Mouse (Mus musculus) T-helper 17 cell (primary cell): ENCODE data around the gene Schip1.

Experiments
- in situ Hi-C, 2 experiments: fragments of 300-600 bp; cut with MboI, MseI; formaldehyde crosslinking; loops; 1 replicate in 1 of 2; 2 replicates in 1 of 2; pipeline ENCODE4 v1.15.1; 2025; ENCODE audit warnings: high pct_unique_total_duplicates in 2 of 2

Schip1 gene

GRCm38 (mm10) chr3:68610011-68610410, 545.4 kb downstream of the Schip1 start:
- in situ Hi-C loops: loop anchor here in 1 of 2 experiments (25.0 kb wide), 1 partner anchor 1623 kb away; the partner anchor contains the start of genes Rsrc1 and Shox2

- in situ Hi-C loops: loop anchor here in 1 of 2 experiments (25.0 kb wide), 1 partner anchor 1623 kb away; the partner anchor contains the start of genes Rsrc1 and Shox2
Observed at GRCm38 (mm10) chr3:68610598-68611261, 546.1 kb downstream of the Schip1 start.

GRCm38 (mm10) chr3:68615042-68615810, 550.6 kb downstream of the Schip1 start:
- in situ Hi-C loops: loop anchor here (5.0 to 25.0 kb wide), 2 partner anchors 97 to 1628 kb away; partner anchors contain the start of genes Rsrc1 (in 1 of the 2) and Shox2 (in 1 of the 2)

DNA sequence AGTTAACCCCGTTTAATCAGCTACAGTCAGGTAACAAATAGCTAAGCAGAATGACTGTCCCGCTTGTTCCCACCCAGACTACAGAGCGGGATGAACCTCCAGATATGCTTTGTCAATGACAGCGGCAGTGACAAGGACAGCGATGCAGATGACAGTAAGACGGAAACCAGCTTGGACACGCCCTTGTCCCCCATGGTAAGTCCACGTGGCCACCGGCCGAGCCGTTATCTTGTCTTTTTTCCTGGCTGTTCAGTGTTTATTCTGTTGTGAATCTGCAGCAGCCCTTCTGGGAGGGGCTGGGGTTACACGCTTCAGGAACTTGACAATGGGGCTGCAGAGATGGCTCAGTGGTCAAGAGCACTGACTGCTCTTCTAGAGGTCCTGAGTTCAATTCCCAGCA, 551.8 kb downstream of the Schip1 start:
- in situ Hi-C loops: loop anchor here (5.0 to 25.0 kb wide), 2 partner anchors 96 to 1629 kb away; partner anchors contain the start of genes Rsrc1 (in 1 of the 2) and Shox2 (in 1 of the 2)

- in situ Hi-C loops: loop anchor here (5.0 to 25.0 kb wide), 2 partner anchors 95 to 1630 kb away; partner anchors contain the start of genes Rsrc1 (in 1 of the 2) and Shox2 (in 1 of the 2)
Observed at GRCm38 (mm10) chr3:68617708-68618107, 553.1 kb downstream of the Schip1 start.

DNA sequence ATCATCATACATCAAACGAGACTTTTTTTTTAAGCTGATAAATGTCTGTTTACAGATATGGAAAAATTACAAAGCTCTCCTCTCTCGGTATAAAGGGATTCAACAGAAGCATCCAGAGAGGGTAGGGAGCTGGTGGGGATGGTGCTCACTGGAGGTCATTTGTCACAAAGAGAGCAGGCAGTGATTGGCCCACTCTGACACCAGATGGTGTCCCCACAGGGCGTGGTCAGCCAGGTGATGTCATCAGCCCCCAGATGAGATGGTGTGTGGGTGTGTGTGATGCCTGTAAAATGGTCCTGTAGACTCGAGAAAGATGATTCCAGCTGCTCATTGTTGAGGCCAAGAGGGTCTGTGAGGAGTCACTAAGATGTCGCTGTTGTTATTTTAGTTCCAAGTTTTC, 554.5 kb downstream of the Schip1 start:
- in situ Hi-C loops: loop anchor here (5.0 to 25.0 kb wide), 2 partner anchors 93 to 1632 kb away; partner anchors contain the start of genes Rsrc1 (in 1 of the 2) and Shox2 (in 1 of the 2)

DNA sequence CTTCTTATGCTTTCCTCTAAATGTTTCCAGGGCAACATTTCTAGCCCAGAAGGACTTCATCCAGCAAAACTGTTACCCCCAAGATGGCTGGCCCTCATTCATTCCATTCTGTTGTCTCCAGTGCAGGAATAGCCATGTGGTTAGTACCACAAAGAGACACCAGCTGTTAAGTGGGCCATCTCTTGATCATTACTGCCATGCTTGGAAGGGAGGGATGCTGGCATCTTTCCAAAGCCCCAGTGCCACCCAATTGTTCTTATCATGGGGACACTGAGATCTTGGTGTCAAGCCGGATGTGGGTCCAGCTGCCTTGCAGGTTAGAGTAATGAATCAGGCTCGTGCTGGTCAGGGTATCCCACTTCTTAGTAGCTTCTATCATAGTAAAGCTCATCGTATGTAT, 557.4 kb downstream of the Schip1 start:
- in situ Hi-C loops: loop anchor here in 1 of 2 experiments (25.0 kb wide), 1 partner anchor 1635 kb away; the partner anchor contains the start of genes Rsrc1 and Shox2

DNA sequence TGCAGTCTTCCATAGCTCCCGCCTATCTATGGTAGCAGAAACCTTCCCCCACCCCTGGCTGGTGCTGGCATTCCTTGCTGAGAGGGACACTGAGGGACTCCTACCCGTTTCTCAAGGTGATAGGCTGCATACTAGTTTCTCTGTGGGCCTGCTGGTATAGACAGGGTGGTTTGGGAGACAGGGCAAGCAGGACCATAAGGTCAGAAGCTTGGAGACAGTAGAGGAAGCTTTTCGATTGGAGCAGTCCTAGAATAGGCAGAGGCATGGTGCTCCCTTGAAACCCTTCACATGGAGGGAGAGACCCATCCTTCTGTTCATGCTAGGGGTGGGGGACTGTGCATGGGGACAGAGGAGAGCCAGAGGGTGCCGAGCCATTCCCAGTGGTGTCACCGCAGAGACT, 558.4 kb downstream of the Schip1 start:
- in situ Hi-C loops: loop anchor here in 1 of 2 experiments (25.0 kb wide), 1 partner anchor 1636 kb away; the partner anchor contains the start of genes Rsrc1 and Shox2

DNA sequence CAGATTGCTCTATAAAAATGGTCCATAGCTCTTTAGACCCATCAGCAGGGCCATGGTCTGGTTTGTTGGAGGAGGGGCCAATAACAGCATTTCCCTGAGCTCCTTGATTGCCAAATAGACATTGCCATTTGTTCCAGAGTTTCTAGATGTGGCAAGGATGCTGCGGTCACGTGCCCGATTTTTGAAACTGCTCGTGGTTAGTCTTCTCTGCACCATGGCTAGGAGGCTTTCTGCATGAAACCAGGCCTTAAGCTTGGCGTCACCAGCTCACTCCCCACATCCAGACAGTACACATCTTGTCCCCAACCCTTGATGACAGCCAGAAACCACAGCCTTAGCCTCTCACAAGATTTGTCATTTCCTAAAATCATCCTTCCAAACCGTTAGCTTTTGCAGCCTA, 559.9 kb downstream of the Schip1 start:
- in situ Hi-C loops: loop anchor here in 1 of 2 experiments (25.0 kb wide), 1 partner anchor 1637 kb away; the partner anchor contains the start of genes Rsrc1 and Shox2

GRCm38 (mm10) chr3:68630261-68630660, 565.7 kb downstream of the Schip1 start:
- in situ Hi-C loops: no loop called here

DNA sequence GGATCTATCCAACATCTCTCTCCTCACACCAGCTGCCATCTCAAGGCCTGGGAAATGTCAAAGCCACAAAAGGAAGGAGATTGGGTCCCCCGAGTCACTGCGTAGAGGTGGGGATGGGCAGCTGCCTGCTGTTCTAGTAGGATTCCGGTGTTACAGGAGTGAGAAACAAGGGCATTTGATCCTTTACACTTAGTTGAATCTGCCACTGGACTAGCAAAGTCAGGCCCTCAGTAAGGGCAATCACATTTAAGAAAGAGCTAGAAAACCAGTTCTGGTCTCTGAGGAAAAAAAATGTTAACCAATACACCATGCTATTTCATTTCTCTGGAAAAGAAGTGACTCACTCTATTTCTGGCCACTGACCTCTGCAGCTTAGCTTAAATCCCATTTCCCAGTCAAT, 566.2 kb downstream of the Schip1 start:
- in situ Hi-C loops: no loop called here

DNA sequence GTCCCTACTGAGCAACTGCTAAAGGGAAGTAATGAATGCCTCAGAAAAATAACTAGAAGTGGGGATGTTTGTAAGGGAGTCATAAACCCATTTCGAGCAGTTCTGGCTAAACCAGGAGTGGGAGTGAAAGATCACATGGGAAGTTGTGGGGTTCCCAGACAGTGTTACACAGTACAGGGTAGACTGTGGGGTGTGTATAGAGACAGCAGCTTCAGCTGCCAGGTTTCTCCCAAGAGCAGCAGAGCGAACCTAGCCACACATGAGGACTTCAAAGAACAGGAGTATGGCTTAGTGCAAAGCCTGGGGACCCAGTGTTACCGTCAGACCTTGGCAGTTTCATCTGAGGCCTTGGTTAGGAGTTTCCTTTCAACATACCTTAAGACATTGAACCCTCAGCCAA, 568.1 kb downstream of the Schip1 start:
- in situ Hi-C loops: no loop called here

DNA sequence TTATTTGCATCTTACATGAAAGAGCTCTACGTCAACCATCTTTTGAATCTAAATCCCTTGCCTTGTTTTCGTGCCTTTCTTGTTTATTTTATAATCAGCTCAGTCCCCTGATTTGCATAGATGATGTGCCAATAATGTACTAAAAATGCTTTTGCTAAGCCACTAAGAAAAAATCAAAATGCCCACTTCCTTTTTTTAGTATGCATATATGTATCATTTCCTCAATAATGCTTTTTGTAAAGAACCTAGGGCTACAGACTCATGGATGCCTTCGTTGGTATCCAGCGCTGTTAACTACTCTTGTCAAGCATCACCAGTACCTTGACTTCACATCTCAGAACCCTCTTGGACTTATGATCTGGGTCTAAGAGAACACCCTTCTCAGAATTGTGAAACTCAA, 569.0 kb downstream of the Schip1 start:
- in situ Hi-C loops: no loop called here

GRCm38 (mm10) chr3:68637960-68638359, 573.4 kb downstream of the Schip1 start:
- in situ Hi-C loops: loop anchor here in 1 of 2 experiments (5.0 kb wide), 1 partner anchor 319 kb away; no protein-coding TSS in a partner anchor

DNA sequence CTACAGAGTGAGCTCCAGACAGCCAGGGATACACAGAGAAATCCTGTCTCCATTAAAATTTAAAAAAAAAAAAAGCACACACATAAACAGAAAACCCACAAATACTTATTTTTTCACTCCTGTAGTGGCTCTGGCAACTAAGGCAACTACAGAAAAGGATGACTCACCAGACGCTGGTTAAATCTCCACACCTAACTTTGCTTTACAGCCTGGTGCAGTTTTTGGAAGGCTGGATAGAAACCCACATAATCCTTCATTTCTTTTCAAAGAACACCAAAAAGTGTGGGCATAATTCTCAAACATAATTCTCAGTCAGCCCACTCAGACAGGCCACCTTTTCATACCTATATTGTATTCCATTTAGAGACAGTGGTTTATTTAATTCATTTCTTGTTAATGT, 574.1 kb downstream of the Schip1 start:
- in situ Hi-C loops: loop anchor here in 1 of 2 experiments (5.0 kb wide), 1 partner anchor 319 kb away; no protein-coding TSS in a partner anchor

DNA sequence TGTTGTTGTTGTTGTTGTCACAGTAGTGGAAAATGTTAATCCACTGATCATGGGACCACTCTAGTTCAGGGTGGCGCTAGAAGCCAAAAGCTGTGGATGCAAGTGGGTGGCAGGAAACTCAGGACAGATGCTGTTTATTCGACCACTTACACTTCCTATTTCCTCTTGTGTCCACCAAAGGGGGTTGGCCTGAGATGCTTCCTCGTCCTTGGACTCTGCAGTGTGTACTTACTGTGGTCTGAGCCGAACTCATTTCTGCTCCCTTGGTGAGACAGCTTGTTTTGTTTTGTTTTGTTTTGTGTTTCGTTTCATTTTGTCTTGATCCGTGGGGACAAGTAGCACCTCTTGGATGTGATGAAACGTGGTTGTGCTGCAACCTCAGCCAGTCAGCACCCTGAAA, 578.3 kb downstream of the Schip1 start:
- in situ Hi-C loops: loop anchor here in 1 of 2 experiments (10.0 kb wide), 1 partner anchor 822 kb away; no protein-coding TSS in a partner anchor

DNA sequence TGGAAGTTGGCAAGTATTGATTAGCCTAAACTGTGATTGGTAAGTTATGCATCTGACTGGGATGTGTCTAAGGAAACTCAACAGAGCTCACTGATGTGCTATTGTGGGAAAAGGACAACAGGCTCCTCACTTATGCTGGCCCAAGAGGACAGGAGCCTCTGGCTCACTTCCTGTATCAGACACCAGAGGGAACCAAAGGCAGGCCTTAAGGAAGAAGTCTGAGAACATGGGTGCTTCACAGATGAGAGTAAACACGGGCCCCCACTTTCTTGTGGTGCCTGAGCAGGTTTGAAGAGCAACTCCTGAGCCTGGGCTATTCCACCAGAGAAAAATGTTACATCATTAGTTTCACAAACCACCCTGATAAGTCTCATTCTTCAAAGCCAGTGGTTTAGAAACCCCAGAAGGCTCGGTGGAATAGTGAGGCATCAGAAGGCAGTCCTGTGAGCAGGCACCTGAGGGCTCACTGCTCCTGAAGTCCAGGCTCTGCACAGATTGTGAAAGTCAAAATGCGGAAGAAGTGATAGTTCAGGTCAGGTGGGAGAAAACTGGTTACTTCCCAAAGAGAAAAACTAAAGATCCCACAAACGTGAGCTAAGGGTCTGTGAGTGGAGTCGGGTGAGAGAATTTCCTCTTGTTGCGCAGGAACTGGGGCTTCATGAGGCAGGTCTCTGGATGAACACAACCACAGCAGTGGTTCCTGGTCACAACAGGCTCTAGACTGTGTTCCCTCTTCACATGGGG, 582.0 kb downstream of the Schip1 start:
- in situ Hi-C loops: loop anchor here in 1 of 2 experiments (10.0 kb wide), 1 partner anchor 818 kb away; no protein-coding TSS in a partner anchor

- in situ Hi-C loops: loop anchor here in 1 of 2 experiments (10.0 kb wide), 1 partner anchor 818 kb away; no protein-coding TSS in a partner anchor
Observed at GRCm38 (mm10) chr3:68647282-68647681, 582.7 kb downstream of the Schip1 start.

GRCm38 (mm10) chr3:68650251-68650650, 585.6 kb downstream of the Schip1 start:
- in situ Hi-C loops: no loop called here

DNA sequence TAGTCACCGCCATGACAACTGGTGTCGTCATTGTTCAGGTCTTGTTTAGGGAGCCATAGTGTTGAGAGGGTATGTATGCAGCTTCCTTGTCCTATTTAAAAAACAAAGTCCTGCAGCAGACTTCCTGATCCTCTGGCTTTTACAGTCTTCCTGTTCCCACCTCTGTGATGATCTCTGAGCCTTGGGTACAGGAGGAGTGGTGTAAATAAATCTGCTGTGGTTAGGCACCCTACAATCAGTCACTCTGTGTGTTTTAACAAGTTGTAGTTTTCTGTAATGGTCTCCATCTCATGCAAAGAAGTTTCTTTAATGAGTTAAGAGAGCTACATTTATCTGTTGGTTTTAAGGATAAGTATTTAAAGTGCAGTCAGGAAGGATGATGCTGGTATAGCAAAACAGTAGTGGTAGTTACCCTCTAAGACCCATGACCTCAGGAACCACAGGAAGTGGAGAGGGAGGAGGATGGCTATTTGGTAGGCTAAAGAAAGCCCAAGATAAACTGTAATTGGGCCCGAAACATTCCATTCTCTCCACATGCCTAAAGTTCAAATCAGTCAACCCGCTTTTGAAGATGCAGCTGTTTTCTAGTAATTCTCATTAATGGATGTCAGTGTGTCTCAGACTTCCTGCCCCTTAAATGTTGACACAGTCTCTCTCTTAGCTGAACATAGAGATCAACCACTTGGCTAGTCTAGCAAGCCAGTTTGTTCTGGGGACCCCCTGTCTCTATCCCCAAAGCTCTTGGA, 592.2 kb downstream of the Schip1 start:
- in situ Hi-C loops: no loop called here
